9 mouse cellular contexts compared by ENCODE assay signal in genomic region chr13:109519485-109519884, GRCm38 (mm10).
DNase-seq lines count a peak whose midpoint lies in the region; ATAC-seq and TF ChIP-seq lines count a peak whose summit lies in the region.
"Had no signal": no experiment of that assay in that cellular context is flagged by ENCODE, and none has a peak within 500 bp of the region (broad histone marks: within the 10 kb centered on the region; RNA-seq: fewer than 3 reads in every experiment).

No protein-coding gene starts in this region.

- H3K27me3 ChIP-seq in forebrain, embryonic 15.5 days = no peaks in the 10 kb centered on the region
- no peaks in the 10 kb centered on the region for H3K27me3 ChIP-seq in forebrain, embryonic 16.5 days (replicated peaks; ENCODE audit: control insufficient read depth, insufficient read depth, low read length)
- H3K27me3 ChIP-seq in liver, embryonic 12.5 days (replicated peaks) = no peaks in the 10 kb centered on the region

- H3K9me3 ChIP-seq in forebrain, embryonic 15.5 days = no peaks in the 10 kb centered on the region; the same call in 1 of the 2 replicates
- H3K9me3 ChIP-seq in forebrain, embryonic 16.5 days (ENCODE audit: control insufficient read depth, low read length) = no peaks in the 10 kb centered on the region
- no peaks in the 10 kb centered on the region for H3K9me3 ChIP-seq in liver, embryonic 12.5 days (replicated peaks)
- H3K9me3 ChIP-seq in ES-E14 (ENCODE audit: control insufficient read depth, insufficient read depth, low read depth, low read length) = no peaks in the 10 kb centered on the region

- DNase-seq in liver (peak; percentile 9), ES-E14 (ENCODE audit: low read depth, low spot score) (peak; percentile 21)
- DNase-seq in cerebellum, adult 9-10 months = no peak
- DNase-seq in ovary, adult 18-20 months (ENCODE audit: low spot score) = no peak

- H3K9ac ChIP-seq in forebrain, embryonic 15.5 days (replicated peaks) = no peak overlapping the region
- no peak overlapping the region for H3K9ac ChIP-seq in forebrain, embryonic 16.5 days (replicated peaks; ENCODE audit: low read depth, low read length)
- no peak overlapping the region for H3K9ac ChIP-seq in liver, embryonic 12.5 days
- H3K9ac ChIP-seq in ES-E14 (ENCODE audit: insufficient read depth, low read depth, low read length, poor library complexity, severe bottlenecking) = no peak overlapping the region

- no peak overlapping the region for H3K4me3 ChIP-seq in forebrain, embryonic 15.5 days
- H3K4me3 ChIP-seq in forebrain, embryonic 16.5 days (replicated peaks; ENCODE audit: low read length) = no peak overlapping the region
- H3K4me3 ChIP-seq in liver, embryonic 12.5 days = no peak overlapping the region
- no peak overlapping the region for H3K4me3 ChIP-seq in ES-E14 (ENCODE audit: insufficient read depth in 1 of 2, low read depth in 1 of 2, low read length in 2 of 2, poor library complexity in 1 of 2, severe bottlenecking in 1 of 2)

- H3K36me3 ChIP-seq in forebrain, embryonic 15.5 days = no peaks in the 10 kb centered on the region
- no peaks in the 10 kb centered on the region for H3K36me3 ChIP-seq in forebrain, embryonic 16.5 days (ENCODE audit: control insufficient read depth, insufficient read depth)
- H3K36me3 ChIP-seq in liver, embryonic 12.5 days = no peaks in the 10 kb centered on the region
- no peaks in the 10 kb centered on the region for H3K36me3 ChIP-seq in ES-E14 (ENCODE audit: control insufficient read depth, insufficient read depth, low read length, poor library complexity, severe bottlenecking)
- H3K36me3 ChIP-seq: G1E had no signal

- H3K27ac ChIP-seq in forebrain, embryonic 15.5 days (replicated peaks) = peak overlapping the region; percentile 31; the same call in 1 of the 2 replicates
- no peak overlapping the region for H3K27ac ChIP-seq in forebrain, embryonic 16.5 days (ENCODE audit: low read length)
- no peak overlapping the region for H3K27ac ChIP-seq in liver, embryonic 12.5 days
- no peak overlapping the region for H3K27ac ChIP-seq in ES-E14 (ENCODE audit: insufficient read depth, low read depth, low read length, poor library complexity, severe bottlenecking)

- no peak for ATAC-seq in forebrain, embryonic 15.5 days (replicated peaks)
- no peak for ATAC-seq in forebrain, embryonic 16.5 days
- ATAC-seq in liver, embryonic 12.5 days = no peak
- peak; percentile 81 for ATAC-seq in granulocyte monocyte progenitor cell, adult 5-6 weeks (replicated peaks; ENCODE audit: poor library complexity, severe bottlenecking)

- peaks cover 6% of the 10 kb centered on the region; the same call in 1 of the 2 replicates for H3K4me1 ChIP-seq in forebrain, embryonic 15.5 days
- H3K4me1 ChIP-seq in forebrain, embryonic 16.5 days (replicated peaks; ENCODE audit: control insufficient read depth, insufficient read depth, low read length) = 0 out of 2 replicates have a peak, but pooled peaks cover 2% of the 10 kb centered on the region
- H3K4me1 ChIP-seq in liver, embryonic 12.5 days = no peaks in the 10 kb centered on the region
- peaks cover 0 to 6% of the 10 kb centered on the region in 2 experiments; a peak in 1 of 4 replicates for H3K4me1 ChIP-seq in ES-E14 (ENCODE audit: control insufficient read depth in 2 of 2, insufficient read depth in 2 of 2, low read length in 2 of 2, poor library complexity in 1 of 2)

- no peak overlapping the region for H3K4me2 ChIP-seq in forebrain, embryonic 15.5 days (replicated peaks)
- no peak overlapping the region for H3K4me2 ChIP-seq in forebrain, embryonic 16.5 days (ENCODE audit: low read length)
- H3K4me2 ChIP-seq in liver, embryonic 12.5 days = no peak overlapping the region

- 44% methylated on average over 3 of the region's 3 CpGs for WGBS in forebrain, embryonic 15.5 days
- 33% methylated on average over 3 of the region's 3 CpGs for WGBS in forebrain, embryonic 16.5 days
- WGBS in liver, embryonic 12.5 days (ENCODE audit: insufficient replicate concordance) = 19% methylated on average over 3 of the region's 3 CpGs

- in situ Hi-C loops in ES-E14 (cut with MboI; ENCODE audit: low sequenced_read_pairs in 2 of 2, unreplicated experiment in 2 of 2) = no loop called here

TF ChIP-seq in ES-E14, 5 proteins besides CTCF, POLR2A, EP300 and RAD21:
- no peak for TF ChIP-seq MAFK (IDR thresholded peaks at IDR 0.05; ENCODE audit: insufficient read depth, low read depth, low read length)
- no peak for TF ChIP-seq CHD2 (IDR thresholded peaks at IDR 0.05; ENCODE audit: low read depth, low read length)
- peak; percentile 24; the same call in 1 of the 2 replicates for TF ChIP-seq ZC3H11A (IDR thresholded peaks at IDR 0.05; ENCODE audit: borderline replicate concordance, low read depth, low read length)

Comparison
In these comparisons a context has a peak if more than half of its experiments do, and no peak if none do; other contexts are left out.
1. DNase-seq: peak in liver (single experiment) and ES-E14 (single experiment); none in cerebellum, adult 9-10 months (single experiment) and ovary, adult 18-20 months (single experiment).